Mouse (Mus musculus) adrenal gland, adult 2 months (tissue): ENCODE results near the gene Pycard. TPM values are rescaled to one million over a fixed set of nuclear protein-coding genes. Genes with fewer than 3 reads are reported as not detected.
"Not testable (repeated sequence)": the region's sequence is repeated elsewhere in the genome, so short reads cannot be mapped to it uniquely, and the experiment has no call there.

ENCODE experiments used
- DNase-seq: peaks from one replicate; pipeline ENCODE4 v3.0.0; 2021
- polyA plus RNA-seq: library from polyadenylated mRNA; depleted of rRNA; stranded (reverse); fragments of >200 nt; gene quantifications from 2 replicates; pipeline ENCODE4 v1.2.3, GENCODE M21; 2012
- total RNA-seq, 2 experiments: library from RNA; stranded (reverse); gene quantifications; 2 replicates each; pipeline ENCODE4 v1.2.3; 2021

Gene Pycard
- total and polyA plus RNA-seq, 3 experiments = 2.3 to 4.4 (median 3.7) TPM

DNA sequence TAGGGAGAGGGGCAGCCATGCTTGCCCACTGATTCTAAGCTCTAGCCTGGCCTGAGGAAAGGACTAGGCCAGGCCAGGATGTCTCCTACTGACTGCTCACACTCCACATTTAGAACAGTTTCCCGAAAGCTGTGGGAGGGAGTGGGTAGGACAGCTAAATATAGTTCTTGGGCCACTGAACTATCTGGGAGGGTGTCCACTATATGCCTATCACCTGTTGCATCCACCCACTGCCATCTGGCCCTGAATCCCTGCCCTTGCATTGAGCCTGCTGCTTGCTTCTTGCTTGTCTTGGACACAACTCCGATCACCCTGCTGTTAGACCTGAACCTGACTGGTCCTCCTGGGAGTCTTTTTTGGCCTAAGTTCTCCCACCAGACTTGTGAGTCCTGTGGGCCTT, 10.0 kb upstream of the Pycard start, which contains the start of gene Trim72:
Trim72 (plus strand) TSS at position 262 of the 400 bp plus-strand sequence.
- no peak for DNase-seq

DNA sequence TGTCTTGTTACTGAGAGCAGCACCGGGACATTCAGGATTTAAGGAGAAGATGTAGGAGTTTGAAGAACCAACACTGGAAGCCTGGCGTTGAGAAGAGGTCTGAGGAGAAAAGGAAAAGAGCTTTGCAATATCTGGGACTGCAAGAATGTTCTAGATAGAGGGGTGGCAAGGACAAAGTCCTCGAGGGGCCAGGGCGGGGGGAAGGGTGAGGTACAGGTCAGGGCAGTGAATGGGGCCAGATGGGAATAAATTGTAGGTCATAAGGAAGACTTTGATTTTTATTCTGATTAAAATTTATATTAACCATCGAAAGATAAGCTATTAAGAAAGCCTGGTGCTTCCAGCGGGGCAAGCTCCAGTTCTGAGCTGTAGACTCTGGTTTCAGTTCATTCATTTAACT, 9.4 kb upstream of the Pycard start:
- no peak for DNase-seq

DNA sequence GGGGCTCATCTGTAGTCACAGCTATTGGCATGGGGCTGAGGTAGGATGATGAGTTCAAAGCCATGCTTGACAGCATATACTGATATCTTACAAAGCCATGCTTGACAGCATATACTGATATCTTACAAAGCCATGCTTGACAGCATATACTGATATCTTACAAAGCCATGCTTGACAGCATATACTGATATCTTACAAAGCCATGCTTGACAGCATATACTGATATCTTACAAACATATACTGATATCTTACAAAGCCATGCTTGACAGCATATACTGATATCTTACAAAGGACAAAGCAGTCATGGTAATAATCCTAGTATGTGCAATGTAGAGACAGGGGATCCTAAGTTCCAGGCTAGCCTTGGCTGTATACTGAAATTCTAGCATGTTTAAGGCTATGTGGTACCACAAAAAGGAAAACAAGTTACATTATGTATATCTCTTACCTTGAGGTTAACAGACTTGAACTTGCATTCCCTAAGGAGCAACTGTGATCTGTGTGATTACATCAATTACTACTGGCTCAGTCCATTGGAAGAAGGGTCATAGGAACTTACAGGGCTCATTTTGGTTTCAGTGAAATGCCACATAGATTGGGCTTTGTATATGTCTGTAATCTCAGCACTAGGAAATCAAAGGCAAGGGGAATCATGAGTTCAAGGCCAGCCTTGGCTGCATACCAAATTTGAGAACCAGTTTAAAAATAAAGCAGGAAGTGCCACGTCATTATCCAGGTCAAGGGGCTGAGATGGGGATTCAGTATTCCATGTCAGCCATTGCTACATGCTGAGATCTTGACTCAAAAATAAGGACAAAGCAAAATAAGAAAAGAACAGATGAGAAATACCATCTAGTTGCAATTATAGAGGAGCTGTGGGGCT, 6.6 kb upstream of the Pycard start:
- DNase-seq = peak; percentile 32

DNA sequence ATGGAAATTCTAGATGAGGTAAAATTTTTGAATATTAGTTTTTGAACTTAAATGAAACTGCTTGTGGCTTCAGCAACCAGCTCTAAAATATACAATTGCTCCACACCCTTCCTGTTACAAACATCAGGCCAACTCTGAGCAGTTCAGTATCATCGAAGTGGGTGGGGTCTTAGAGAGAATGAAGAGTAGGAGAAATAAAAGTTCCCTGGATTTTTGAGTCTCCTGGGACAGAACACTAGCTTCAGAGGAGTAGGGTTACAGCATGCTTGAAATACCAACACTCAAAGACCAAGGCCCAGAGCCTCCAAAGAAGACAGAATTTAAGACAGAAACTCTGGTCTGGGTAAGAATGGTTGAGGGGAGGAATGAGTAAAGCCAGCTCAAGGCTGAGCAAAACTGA, 5.8 kb upstream of the Pycard start:
- no peak for DNase-seq

DNA sequence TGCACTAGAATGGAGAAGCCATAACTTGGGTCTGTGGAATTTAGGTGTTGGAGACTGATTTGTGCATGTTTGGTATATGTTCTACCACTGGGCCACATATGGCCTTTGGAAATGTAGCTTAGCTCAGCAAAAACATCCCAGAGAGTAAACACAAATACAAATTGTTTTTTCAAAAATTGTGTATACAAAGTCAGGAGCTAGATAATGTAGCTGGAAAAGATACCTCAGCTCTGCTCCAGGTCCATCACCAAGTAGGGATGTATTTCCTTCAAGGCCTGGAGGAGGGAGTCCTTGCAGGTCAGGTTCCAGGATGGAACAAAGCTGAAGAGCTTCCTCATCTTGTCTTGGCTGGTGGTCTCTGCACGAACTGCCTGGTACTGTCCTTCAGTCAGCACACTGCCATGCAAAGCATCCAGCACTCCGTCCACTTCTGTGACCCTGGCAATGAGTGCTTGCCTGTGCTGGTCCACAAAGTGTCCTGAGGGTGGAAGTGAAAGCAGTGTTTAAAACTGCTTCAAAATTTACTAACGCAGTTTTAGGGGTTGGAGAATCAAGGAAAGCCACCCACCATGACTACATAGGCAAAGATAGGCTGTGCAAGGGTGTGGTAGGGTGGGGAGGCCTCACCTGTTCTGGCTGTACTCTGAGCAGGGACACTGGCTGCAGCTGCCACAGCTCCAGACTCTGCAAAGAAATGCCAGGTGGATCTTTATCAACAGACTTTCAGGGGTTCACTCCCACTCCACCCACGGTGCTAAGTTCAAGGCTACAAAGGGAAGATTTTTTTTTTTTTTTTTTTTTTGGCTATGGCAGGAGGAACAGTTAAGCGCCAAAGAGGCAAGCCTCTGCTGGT, 953 bp downstream of the Pycard start:
- DNase-seq = no peak

DNA sequence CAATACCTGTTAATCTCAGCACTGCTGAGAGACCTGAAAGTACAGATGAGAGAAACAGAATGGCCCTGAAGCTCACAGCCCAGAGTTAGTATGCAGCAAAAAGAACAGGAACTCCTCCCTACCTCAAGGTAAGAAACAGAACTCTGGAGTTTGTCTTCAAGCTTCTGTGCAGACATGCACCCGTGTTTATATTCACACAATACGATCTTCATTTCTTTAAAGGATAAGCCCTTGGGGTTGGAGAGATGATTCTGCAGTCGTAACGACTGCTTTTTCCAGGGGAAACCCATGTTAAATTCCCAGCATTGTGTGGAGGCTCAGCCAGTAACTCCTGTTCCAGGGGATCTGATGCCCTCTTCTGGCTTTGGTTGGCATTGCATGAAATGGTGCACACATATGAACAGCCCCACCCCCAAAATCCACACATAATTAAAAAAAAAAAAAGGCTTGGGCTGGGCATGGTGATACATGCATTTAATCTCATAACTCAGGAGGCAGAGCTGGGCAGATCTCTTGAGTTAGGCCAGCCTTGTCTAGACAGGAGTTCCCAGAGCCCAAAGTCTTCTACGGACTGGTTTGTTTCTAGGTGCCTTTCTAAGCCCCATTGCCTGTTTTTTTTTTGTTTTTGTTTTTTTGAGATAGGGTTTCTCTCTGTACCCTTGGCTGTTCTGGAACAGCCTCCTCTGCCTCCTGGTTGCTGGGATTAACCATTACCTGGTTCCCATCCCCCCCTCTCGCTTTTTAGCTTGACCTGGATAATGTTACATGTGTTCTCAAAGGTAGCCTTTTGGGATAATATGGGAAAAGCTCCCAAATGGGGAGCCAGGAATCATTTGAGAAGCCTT, 1.8 kb downstream of the Pycard start:
- peak; percentile 66 for DNase-seq

DNA sequence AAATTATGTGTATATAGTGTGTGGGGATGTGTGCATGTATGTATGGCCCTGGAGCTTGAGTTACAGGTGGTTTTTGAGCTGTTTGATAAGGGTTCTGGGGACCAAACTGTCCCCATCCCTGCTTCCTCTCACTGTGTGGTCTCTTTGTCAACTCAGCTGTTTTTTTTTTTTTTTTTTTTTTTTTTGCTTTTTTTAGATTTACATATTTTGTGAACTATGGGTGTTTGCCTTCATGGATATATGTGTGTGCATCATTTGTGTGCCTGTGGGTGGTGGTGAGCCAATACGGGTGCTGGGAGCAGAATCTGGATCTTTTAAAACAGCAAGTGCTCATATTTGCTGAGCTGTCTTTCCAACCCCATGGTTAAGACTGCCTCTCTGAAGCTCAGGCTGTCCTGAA, 4.8 kb downstream of the Pycard start:
- DNase-seq = no peak

DNA sequence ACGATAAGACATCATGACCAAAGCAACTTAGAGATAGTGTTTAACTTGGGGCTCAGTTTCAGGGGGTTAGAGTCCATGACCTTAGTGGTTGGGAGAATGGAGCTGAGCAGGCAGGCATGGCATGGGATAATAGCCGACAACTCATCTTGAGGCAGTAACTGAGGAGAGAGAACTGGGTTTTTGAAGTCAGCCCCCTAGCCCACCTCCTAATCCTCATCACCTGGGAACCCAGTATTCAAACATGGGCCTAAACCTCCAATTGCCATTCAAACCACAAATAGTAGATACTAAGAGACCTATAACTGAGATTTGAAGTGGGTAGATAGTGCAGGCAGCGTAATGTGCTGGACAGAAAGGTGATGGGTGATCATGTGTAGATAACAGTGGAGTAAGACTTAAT, 13.1 kb downstream of the Pycard start:
- no peak for DNase-seq

DNA sequence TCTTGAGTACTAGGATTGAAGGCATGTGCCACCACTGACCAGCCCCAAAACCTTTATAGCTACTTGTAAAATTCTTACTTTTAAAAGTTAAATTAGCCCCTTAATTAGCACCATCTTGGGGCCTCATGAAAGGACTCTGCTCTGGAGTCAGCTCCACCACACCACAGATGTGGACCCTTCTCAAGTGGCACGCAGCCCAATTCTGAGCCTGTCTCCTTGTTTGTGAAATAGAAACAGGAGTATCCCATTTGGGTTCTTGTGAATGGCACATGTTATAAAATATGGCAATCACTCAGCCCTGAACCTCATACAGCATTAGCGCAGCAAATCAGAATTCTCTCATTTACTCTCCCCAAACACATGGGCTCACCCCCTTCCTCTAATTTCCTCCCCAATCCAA, 14.8 kb downstream of the Pycard start:
- DNase-seq = no peak

DNA sequence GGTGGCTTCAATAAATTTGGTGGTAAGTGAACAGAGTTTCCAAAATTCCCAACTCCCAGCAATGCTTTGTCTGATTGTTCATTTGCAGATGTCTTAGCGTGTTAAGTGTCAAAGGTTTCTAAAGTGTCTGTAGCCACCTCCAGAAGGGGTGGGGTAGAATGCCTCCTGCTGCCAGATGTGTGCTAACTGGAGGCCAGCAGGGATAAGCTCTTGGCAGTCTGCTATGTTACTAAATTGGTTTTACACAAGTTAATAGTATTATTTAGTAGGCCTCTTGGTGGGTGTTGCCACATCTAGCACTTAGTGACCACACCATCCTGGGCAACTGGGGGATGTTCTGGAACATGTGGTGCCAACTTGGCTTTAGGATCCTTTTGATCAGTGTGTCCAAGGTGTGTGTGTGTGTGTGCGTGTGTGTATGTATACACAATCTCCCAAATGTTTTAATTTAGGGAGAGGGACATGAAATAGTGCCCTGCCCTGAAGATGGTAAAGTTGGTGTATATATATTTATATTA, 19.2 kb downstream of the Pycard start:
- no peak for DNase-seq

DNA sequence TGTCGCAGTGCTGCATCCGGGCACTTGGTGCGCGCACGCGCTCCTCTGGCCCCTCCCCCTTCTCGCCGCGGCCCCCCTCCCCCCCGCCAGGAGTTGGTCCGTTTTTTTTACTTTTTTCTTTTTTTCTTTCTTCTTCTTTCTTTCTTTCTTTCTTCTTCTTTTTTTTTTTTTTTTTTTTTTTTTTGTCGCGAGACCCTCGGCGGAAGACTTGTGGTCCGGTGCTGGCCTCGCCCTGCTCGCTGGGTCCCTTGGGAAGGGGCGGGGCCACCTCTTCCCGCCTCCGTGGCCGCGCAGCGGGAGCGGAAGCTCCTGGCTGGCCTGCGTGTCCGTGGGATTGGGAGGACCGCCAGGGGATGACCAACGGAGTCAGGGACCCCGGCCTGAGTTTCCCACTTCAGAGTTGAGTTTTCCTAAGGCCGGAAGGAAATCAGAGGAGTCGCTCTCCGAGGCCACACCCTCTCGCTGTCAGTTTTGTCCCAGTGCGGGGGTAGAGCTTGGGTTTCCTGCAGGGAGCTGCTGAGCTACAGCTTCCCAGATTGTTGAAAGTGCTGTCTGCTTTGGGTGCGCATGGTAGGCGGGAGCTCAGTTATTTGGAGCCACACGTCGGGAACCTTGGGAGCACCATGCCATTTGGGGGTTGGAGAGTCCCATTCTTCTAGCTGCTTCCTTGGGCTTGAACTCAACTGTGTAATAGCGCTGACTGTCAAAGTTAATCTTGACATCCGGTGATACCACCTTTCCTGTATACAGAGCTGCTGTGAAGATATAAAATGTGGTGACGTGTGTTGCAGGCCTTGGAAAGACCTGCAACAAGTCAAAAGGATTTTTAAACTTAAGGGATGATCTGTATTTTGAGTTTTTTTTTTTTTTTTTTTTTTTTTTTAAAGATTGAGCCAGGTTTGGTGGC, 25.5 kb downstream of the Pycard start:
- peak; percentile 86 for DNase-seq

DNA sequence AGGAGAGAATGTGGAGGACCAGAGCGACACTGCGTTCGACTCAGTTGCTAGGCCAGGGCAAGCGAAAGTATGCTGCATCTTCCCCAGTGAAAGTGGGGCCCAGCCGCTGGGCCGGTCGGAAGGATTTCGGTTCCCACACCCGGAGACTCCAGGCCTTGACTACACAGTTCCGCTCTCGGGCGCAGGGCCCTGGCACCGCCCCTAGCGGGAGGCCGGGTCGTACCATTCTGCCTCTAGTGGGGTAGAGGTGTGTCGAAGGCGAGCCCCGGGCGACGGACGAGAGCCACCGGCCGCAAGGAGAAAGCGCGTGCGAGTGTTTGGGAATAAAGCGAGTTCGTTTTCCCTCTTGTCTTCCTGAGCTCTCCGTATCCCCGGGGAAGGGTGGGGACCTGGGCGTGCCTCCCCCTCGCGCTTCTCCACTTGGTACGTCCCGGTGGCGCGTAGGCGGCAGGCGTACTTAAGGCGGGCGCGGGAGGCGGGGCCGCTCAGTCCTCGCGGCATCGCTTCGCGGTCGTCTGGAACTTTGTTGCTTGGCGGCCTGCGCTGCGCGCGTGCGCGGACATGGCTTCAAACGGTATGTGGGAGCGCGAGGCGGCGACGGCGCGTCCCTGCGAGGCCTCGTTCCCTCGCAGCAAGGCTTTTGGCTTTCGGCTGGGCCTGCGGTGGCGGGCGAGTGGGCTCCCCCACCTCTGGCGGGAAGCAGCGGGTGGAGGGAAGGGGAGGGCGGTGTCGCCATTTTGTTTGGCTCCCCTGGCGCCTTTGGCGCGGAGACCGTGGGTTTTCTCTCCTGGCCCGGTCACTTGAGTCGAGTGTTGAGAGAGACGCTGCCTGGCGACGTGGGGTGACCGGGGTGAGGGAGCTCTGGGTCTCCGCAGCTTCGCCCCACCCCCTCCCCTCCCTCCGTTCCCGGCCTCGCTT, 26.4 kb downstream of the Pycard start, which contains the start of gene Fus:
Fus (plus strand) TSS at position 454 of the 918 bp plus-strand sequence.
- DNase-seq = peak; percentile 96

DNA sequence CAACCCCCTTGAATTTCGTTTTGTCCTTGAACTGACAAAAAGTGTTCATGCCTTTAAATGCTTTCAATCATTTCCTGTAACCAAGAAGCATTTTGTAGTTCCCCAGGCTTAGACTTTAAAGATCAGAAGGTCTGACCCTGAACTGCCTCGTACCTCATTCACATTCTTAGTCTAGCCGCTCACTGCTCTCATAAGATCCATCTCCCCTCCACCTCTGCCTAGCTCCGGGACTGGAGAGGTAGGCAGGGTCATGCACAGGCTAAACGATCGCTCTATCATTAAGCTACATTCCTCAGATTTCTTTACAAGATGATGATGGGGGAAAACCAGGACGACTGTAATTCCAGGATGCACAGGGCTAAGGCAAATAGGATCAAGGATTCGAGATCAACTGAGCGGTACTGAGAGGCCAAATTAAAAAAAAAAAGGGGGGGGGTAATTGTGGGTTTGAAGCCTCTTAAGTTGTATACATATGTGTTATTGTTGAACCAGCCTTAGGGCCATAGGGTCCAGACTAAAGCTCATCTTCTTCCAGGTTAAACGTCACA, 27.2 kb downstream of the Pycard start:
- peak; percentile 38 for DNase-seq

DNA sequence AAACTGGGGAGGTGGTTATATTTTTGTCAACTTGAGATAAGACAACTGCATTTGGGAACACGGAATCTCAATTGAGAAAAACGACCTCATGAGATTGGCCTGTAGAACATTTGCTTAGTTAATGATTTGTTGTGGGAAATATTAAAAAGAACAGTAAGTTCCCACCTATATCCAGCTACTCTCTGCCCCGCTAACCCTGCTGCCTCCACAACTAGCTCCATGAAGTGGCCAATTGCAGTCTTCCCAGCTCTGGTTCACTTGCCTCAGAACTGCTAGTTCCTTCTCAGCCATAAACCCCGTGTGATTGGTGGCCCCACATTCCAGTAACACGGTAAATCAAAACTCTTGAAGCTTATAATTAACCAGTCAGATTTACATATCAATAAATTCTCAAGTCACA, 34.3 kb downstream of the Pycard start:
- DNase-seq = no peak

DNA sequence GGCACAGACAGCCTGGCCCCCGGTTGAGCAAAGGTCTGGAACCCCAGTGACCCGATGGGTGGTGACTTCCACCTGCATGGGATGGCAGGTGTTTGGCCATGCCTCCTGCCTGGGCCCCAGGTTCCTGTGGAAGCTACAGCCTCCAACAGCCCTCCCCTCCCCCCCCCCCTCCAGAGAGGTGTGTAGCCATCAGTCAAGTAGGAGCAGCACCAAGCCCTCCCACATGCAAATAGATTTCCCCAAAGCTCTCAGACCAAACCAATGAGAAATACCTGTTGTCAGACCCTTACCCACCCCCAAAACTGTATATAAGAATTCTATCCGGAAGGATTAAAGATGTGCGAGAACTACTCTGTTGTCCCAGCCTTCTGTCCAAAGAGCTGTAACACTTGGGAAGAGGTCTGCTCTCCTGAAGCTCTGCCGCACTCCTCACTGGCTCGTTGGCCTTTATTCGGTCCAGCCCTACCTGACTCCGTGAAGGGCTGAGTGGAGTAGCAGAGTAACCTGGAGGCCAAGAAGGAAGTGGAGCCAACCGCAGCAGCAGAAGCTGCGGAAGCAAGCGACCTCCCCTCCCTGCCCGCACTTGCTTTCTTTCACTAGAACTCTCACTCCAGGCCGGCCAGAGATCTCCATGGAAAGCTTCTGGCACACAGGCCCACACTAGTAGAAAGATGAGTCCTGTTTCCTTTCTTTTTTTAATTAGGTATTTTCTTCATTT, 40.6 kb downstream of the Pycard start:
- no peak for DNase-seq

DNA sequence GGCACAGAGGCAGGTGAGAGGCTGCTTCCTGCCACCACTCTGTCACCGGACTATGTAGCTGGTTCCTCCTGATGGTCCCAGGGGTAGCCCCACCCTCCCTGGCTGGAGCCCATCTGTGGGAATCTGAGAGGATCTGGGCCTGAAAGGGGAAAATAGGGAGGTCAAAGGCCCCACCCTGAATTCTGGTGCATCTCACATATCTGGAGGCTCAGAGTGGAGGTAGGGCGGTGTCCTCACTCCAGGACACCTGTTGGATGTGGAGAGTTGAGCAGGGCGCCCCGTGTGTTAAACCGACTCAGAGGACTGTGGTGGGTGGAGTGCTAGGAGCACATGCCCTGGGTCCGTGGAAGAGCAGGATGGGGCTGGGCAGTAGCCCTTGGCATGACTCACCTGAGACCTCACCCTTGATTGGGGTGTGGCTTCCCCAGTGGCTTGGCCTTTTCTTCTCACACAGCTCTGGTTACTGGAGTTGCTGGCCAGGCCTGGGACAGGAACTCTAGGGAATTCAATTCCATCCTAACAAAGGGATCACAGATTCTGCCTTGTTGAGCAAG, 47.1 kb downstream of the Pycard start, which contains the start of gene Prss36:
Prss36 (minus strand) TSS at position 256 of the 554 bp plus-strand sequence.
- no peak for DNase-seq

DNA sequence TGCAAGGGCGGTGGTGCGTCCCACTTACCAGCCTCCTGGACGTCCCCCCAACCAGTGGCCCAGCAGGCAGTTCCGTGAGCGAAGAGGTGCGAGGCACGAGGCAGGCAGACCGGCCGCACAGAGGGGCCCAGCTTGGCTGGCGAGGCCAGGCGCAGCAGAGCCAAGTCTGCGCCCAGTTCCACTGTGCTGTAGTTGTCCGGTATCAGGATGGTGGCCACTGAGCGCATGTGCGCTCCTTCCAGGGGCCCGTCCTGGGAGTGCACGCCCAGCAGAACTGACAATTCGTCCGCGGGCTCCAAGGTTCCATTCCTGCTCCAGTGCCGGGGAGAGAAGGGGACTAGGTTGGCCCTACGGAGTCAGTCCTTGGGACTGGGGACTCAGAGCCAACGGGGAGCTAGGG, 49.1 kb downstream of the Pycard start:
- DNase-seq = peak; percentile 49

DNA sequence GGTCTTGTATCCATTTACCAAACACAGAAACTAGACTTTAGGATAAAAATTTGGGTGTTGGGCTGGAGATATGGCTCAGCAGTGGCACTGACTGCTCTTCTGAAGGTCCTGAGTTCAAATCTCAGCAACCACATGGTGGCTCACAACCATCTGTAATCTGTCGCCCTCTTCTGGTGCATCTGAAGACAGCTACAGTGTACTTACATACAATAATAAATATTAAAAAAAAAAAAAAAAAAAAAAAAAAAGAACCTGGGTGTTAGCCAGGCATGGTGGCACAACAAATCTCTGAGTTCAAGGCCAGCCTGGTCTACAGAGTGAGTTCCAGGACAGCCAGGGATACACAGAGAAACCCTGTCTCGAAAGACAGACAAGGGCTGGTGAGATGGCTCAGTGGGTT, 51.6 kb downstream of the Pycard start:
- not testable (repeated sequence) for DNase-seq
